Mouse (Mus musculus) myocyte (in vitro differentiated cells): Measurements from ENCODE around the gene Rpa2. TPM values are rescaled to one million over a fixed set of nuclear protein-coding genes. Genes with fewer than 3 reads are reported as not detected.
"Not testable (repeated sequence)": the region's sequence is repeated elsewhere in the genome, so short reads cannot be mapped to it uniquely, and the experiment has no call there.

Experiments
- H3K27me3 ChIP-seq: one replicate; pipeline ENCODE4 v1.6.1; 2011; ENCODE audit not compliant: control insufficient read depth, insufficient read depth, insufficient read length
- H3K36me3 ChIP-seq: one replicate; pipeline ENCODE4 v1.6.1; 2011; ENCODE audit not compliant: control insufficient read depth, insufficient read depth
- H3K4me2 ChIP-seq: one replicate; pipeline ENCODE4 v1.6.1; 2011; ENCODE audit warnings: low read depth, control low read depth
- H3K4me3 ChIP-seq: one replicate; pipeline ENCODE4 v1.5.1; 2011; ENCODE audit warnings: mild to moderate bottlenecking, control low read depth, moderate library complexity
- H3K79me2 ChIP-seq: one replicate; pipeline ENCODE4 v1.6.1; 2011; ENCODE audit not compliant: control insufficient read depth, insufficient read depth
- H3ac ChIP-seq: one replicate; pipeline ENCODE4 v1.6.1; 2011; ENCODE audit not compliant: control insufficient read depth, insufficient read length
- CEBPB ChIP-seq: IDR thresholded peaks from 2 replicates; pipeline ENCODE4 v1.6.1; 2011; ENCODE audit warnings: mild to moderate bottlenecking, moderate library complexity; ENCODE audit not compliant: poor library complexity, insufficient read depth, severe bottlenecking
- E2F4 ChIP-seq: IDR thresholded peaks from one replicate; pipeline ENCODE4 v1.6.1; 2011; ENCODE audit warnings: mild to moderate bottlenecking, control low read depth, moderate library complexity; ENCODE audit not compliant: insufficient read depth
- MAX ChIP-seq: IDR thresholded peaks from one replicate; pipeline ENCODE4 v1.6.1; 2011; ENCODE audit warnings: low read depth, mild to moderate bottlenecking, control low read depth
- MYOD1 ChIP-seq, 3 experiments: IDR thresholded peaks; one replicate each; pipeline ENCODE4 v1.6.1; 2011; ENCODE audit warnings: control low read depth in 2 of 3, low read depth in 2 of 3, mild to moderate bottlenecking in 2 of 3, moderate library complexity in 1 of 3; ENCODE audit not compliant: insufficient read length in 2 of 3, control insufficient read depth in 1 of 3
- MYOG ChIP-seq, 3 experiments: IDR thresholded peaks; one replicate each; pipeline ENCODE4 v1.6.1; 2011; ENCODE audit warnings: control low read depth in 2 of 3, low read depth in 2 of 3, mild to moderate bottlenecking in 2 of 3; ENCODE audit not compliant: insufficient read length in 2 of 3, control insufficient read depth in 1 of 3, insufficient read depth in 1 of 3
- POLR2A ChIP-seq: IDR thresholded peaks from one replicate; pipeline ENCODE4 v1.6.1; 2011; ENCODE audit warnings: low read depth, mild to moderate bottlenecking, control low read depth, moderate library complexity; ENCODE audit not compliant: insufficient read length
- POLR2AphosphoS2 ChIP-seq: IDR thresholded peaks from one replicate; pipeline ENCODE4 v1.6.1; 2011; ENCODE audit warnings: low read depth, control low read depth; ENCODE audit not compliant: insufficient read length
- REST ChIP-seq: IDR thresholded peaks from one replicate; pipeline ENCODE4 v1.6.1; 2011; ENCODE audit warnings: mild to moderate bottlenecking, control low read depth, moderate library complexity; ENCODE audit not compliant: insufficient read depth, insufficient read length
- SRF ChIP-seq: IDR thresholded peaks from one replicate; pipeline ENCODE4 v1.6.1; 2011; ENCODE audit warnings: low read depth; ENCODE audit not compliant: control insufficient read depth, insufficient read length
- TCF12 ChIP-seq: IDR thresholded peaks from one replicate; pipeline ENCODE4 v1.6.1; 2011; ENCODE audit warnings: mild to moderate bottlenecking, control low read depth; ENCODE audit not compliant: poor library complexity, insufficient read depth, severe bottlenecking
- TCF3 ChIP-seq: IDR thresholded peaks from one replicate; pipeline ENCODE4 v1.6.1; 2011; ENCODE audit warnings: low read depth, control low read depth; ENCODE audit not compliant: insufficient read length
- USF1 ChIP-seq: IDR thresholded peaks from one replicate; pipeline ENCODE4 v1.6.1; 2011; ENCODE audit warnings: low read depth, mild to moderate bottlenecking, control low read depth, moderate library complexity
- polyA plus RNA-seq: library from polyadenylated mRNA; unstranded; fragments of >200 nt; fragmentation: generic; extraction: Trizol; gene quantifications from one replicate; pipeline ENCODE4 v1.2.1, GENCODE M21; 2012; ENCODE audit warnings: missing spikeins

The Rpa2 gene
- polyA plus RNA-seq, 1 experiment: 13.9 TPM

- TF ChIP-seq CEBPB (no peak), TCF3 (no peak), MYOG (IDR thresholded peaks at IDR 0.05; ENCODE audit: control insufficient read depth in 1 of 3, insufficient read depth in 1 of 3, insufficient read length in 2 of 3, low read depth in 2 of 3) (no peak), SRF (no peak), USF1 (no peak), REST (no peak), TCF12 (no peak), POLR2A (no peak)
- H3K4me3 ChIP-seq: no peak overlapping the region
- no peaks in the 10 kb centered on the region for H3K27me3 ChIP-seq
- H3K36me3 ChIP-seq: no peaks in the 10 kb centered on the region
- H3ac ChIP-seq: no peak overlapping the region
- peak overlapping the region; percentile 42 for H3K4me2 ChIP-seq
- no peaks in the 10 kb centered on the region for H3K79me2 ChIP-seq
Measured at GRCm38 (mm10) chr4:132733071-132733770, 34.9 kb upstream of the Rpa2 start.

- Histone ChIP-seq H3K4me2 (no peak overlapping the region), H3K27me3 (no peaks in the 10 kb centered on the region), H3K79me2 (no peaks in the 10 kb centered on the region), H3K4me3 (no peak overlapping the region), H3ac (no peak overlapping the region), H3K36me3 (no peaks in the 10 kb centered on the region)
- TF ChIP-seq TCF3: no peak
- no peak for TF ChIP-seq SRF
- TF ChIP-seq REST: no peak
- TF ChIP-seq MYOG (IDR thresholded peaks at IDR 0.05; ENCODE audit: control insufficient read depth in 1 of 3, insufficient read depth in 1 of 3, insufficient read length in 2 of 3, low read depth in 2 of 3): no peak
- no peak for TF ChIP-seq POLR2A
- no peak for TF ChIP-seq TCF12
- no peak for TF ChIP-seq E2F4
Measured at GRCm38 (mm10) chr4:132734766-132735165, 33.4 kb upstream of the Rpa2 start.

GRCm38 (mm10) chr4:132735389-132735788 is 32.7 kb upstream of the Rpa2 start:
- Histone ChIP-seq H3K4me2 (no peak overlapping the region), H3K79me2 (no peaks in the 10 kb centered on the region), H3K27me3 (no peaks in the 10 kb centered on the region), H3K36me3 (no peaks in the 10 kb centered on the region), H3ac (no peak overlapping the region), H3K4me3 (no peak overlapping the region)
- TF ChIP-seq TCF3 (no peak), CEBPB (no peak), SRF (no peak), MYOD1 (IDR thresholded peaks at IDR 0.05; ENCODE audit: control insufficient read depth in 1 of 3, insufficient read length in 2 of 3, low read depth in 2 of 3) (no peak), REST (no peak), E2F4 (no peak), TCF12 (no peak), POLR2A (no peak), POLR2AphosphoS2 (no peak)

- peaks cover under 1% of the 10 kb centered on the region for H3K36me3 ChIP-seq
- no peak overlapping the region for H3K4me3 ChIP-seq
- H3K27me3 ChIP-seq: no peaks in the 10 kb centered on the region
- no peaks in the 10 kb centered on the region for H3K79me2 ChIP-seq
- TF ChIP-seq CEBPB: no peak
- TF ChIP-seq E2F4: no peak
- TF ChIP-seq TCF3: no peak
- no peak for TF ChIP-seq POLR2AphosphoS2
- no peak for TF ChIP-seq MYOD1 (IDR thresholded peaks at IDR 0.05; ENCODE audit: control insufficient read depth in 1 of 3, insufficient read length in 2 of 3, low read depth in 2 of 3)
- no peak for TF ChIP-seq MYOG (IDR thresholded peaks at IDR 0.05; ENCODE audit: control insufficient read depth in 1 of 3, insufficient read depth in 1 of 3, insufficient read length in 2 of 3, low read depth in 2 of 3)
- TF ChIP-seq POLR2A: no peak
- no peak for TF ChIP-seq MAX
- H3ac ChIP-seq: no peak overlapping the region
- H3K4me2 ChIP-seq: no peak overlapping the region
Measured at GRCm38 (mm10) chr4:132735894-132736293, 32.2 kb upstream of the Rpa2 start.

- not testable (repeated sequence) for H3K4me2 ChIP-seq, H3K27me3 ChIP-seq, H3K79me2 ChIP-seq, H3K36me3 ChIP-seq, H3K4me3 ChIP-seq, H3ac ChIP-seq
Measured at GRCm38 (mm10) chr4:132737154-132737553, 31.0 kb upstream of the Rpa2 start.
